14 mouse cellular contexts compared by ENCODE assay signal in the genomic region with DNA sequence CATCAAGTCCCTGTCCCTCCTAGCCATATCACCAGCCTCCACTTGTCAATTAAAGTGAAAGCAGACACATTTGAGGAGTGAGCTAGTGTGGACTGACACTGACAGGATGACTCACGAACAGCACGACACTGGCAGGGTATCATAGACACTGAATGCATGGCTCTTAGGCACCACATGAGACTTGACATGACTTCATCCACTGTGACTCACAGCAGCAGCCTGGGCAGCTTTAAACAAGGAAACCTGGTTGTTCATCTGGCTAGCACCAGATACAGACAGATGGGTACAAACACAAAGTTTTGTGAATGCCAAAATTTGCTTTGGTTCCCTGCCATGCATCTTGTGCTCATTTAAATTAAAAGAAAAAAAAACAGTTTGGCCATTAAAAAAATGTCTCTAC.
DNase-seq lines count a peak whose midpoint lies in the region; ATAC-seq and TF ChIP-seq lines count a peak whose summit lies in the region.
"Had no signal": no experiment of that assay in that cellular context is flagged by ENCODE, and none has a peak within 500 bp of the region (broad histone marks: within the 10 kb centered on the region; RNA-seq: fewer than 3 reads in every experiment).

No protein-coding gene starts in this region.

- TF ChIP-seq POLR2A in heart, adult 2 months (IDR thresholded peaks at IDR 0.05; ENCODE audit: insufficient read depth, low read depth, low read length), result no peak

- no peaks in the 10 kb centered on the region for H3K79me2 ChIP-seq in heart, adult 2 months (replicated peaks; ENCODE audit: control insufficient read depth, insufficient read depth, low read length)

- no peaks in the 10 kb centered on the region for H3K36me3 ChIP-seq in forebrain, embryonic 15.5 days
- H3K36me3 ChIP-seq in forebrain, embryonic 11.5 days (ENCODE audit: control insufficient read depth, insufficient read depth, low read length), result no peaks in the 10 kb centered on the region
- H3K36me3 ChIP-seq in liver, embryonic 12.5 days, result no peaks in the 10 kb centered on the region
- H3K36me3 ChIP-seq in heart, adult 2 months (ENCODE audit: control insufficient read depth, insufficient read depth, low read length), result no peaks in the 10 kb centered on the region
- H3K36me3 ChIP-seq: midbrain, embryonic 13.5 days had no signal

- TF ChIP-seq CTCF in Patski (IDR thresholded peaks at IDR 0.05), result no peak
- TF ChIP-seq CTCF in heart, adult 2 months (IDR thresholded peaks at IDR 0.05), result no peak

- ATAC-seq in forebrain, embryonic 15.5 days (replicated peaks), result peak; percentile 55
- ATAC-seq in forebrain, embryonic 11.5 days (replicated peaks; ENCODE audit: low FRiP score), result no peak
- ATAC-seq in Patski, result peak; percentile 67
- no peak for ATAC-seq in liver, embryonic 12.5 days
- ATAC-seq in monocyte, adult 5-6 weeks (replicated peaks; ENCODE audit: insufficient number of reproducible peaks, low FRiP score, low TSS enrichment, poor library complexity, severe bottlenecking), result no peak
- ATAC-seq: CD4-positive, CD25-positive, alpha-beta regulatory T cell, adult 4 months; liver, postnatal 0 days; midbrain, embryonic 13.5 days had no signal

- H3K4me1 ChIP-seq in forebrain, embryonic 15.5 days, result peaks cover 26% of the 10 kb centered on the region
- H3K4me1 ChIP-seq in forebrain, embryonic 11.5 days (replicated peaks; ENCODE audit: control insufficient read depth, insufficient read depth, low read length), result no peaks in the 10 kb centered on the region; the same call in 1 of the 2 replicates
- no peaks in the 10 kb centered on the region for H3K4me1 ChIP-seq in liver, embryonic 12.5 days
- H3K4me1 ChIP-seq in heart, adult 2 months (ENCODE audit: control insufficient read depth, insufficient read depth, low read length), result no peaks in the 10 kb centered on the region

- TF ChIP-seq EP300 in heart, adult 2 months (IDR thresholded peaks at IDR 0.05; ENCODE audit: insufficient read depth, low read depth, low read length), result no peak

- in situ Hi-C loops in Patski (cut with MboI; ENCODE audit: low pct_unique_long_range_greater_than_20kb), result no loop called here

- no peaks in the 10 kb centered on the region for H3K9me3 ChIP-seq in forebrain, embryonic 15.5 days
- no peaks in the 10 kb centered on the region for H3K9me3 ChIP-seq in forebrain, embryonic 11.5 days (ENCODE audit: control insufficient read depth, low read length)
- no peaks in the 10 kb centered on the region for H3K9me3 ChIP-seq in liver, embryonic 12.5 days (replicated peaks)

- 62% methylated on average over 2 of the region's 2 CpGs for WGBS in forebrain, embryonic 15.5 days
- WGBS in forebrain, embryonic 11.5 days, result 83% methylated on average over 2 of the region's 2 CpGs
- 53% methylated on average over 2 of the region's 2 CpGs for WGBS in liver, embryonic 12.5 days (ENCODE audit: insufficient replicate concordance)
- 54% methylated on average over 2 of the region's 2 CpGs for WGBS in heart, adult 2 months

- POLR2A ChIA-PET in Patski (lab: Charles Lee), result no interaction called here

- 0 out of 2 replicates have a peak overlapping the region, but pooled peaks have one; percentile 8 for H3K27ac ChIP-seq in forebrain, embryonic 15.5 days (replicated peaks)
- H3K27ac ChIP-seq in forebrain, embryonic 11.5 days (ENCODE audit: low read depth, low read length), result no peak overlapping the region
- no peak overlapping the region for H3K27ac ChIP-seq in liver, embryonic 12.5 days
- H3K27ac ChIP-seq in heart, adult 2 months, result no peak overlapping the region
- H3K27ac ChIP-seq: gastrocnemius, adult 2 months; midbrain, embryonic 13.5 days had no signal

- CTCF ChIA-PET in Patski (lab: Charles Lee), result no interaction called here

- intact Hi-C loops in heart, adult 2 months (cut with DNase I), result no loop called here

- no peak overlapping the region for H3K4me3 ChIP-seq in forebrain, embryonic 15.5 days
- H3K4me3 ChIP-seq in forebrain, embryonic 11.5 days (ENCODE audit: low read depth, low read length), result no peak overlapping the region
- H3K4me3 ChIP-seq in liver, embryonic 12.5 days, result no peak overlapping the region
- H3K4me3 ChIP-seq in heart, adult 2 months, result no peak overlapping the region
- H3K4me3 ChIP-seq: gastrocnemius, adult 2 months; midbrain, embryonic 13.5 days had no signal

- H3K4me2 ChIP-seq in forebrain, embryonic 15.5 days (replicated peaks), result no peak overlapping the region
- H3K4me2 ChIP-seq in forebrain, embryonic 11.5 days (ENCODE audit: low read depth, low read length, severe bottlenecking), result no peak overlapping the region
- no peak overlapping the region for H3K4me2 ChIP-seq in liver, embryonic 12.5 days
- H3K4me2 ChIP-seq: midbrain, embryonic 13.5 days had no signal

- no peak overlapping the region for H3K9ac ChIP-seq in forebrain, embryonic 15.5 days (replicated peaks)
- H3K9ac ChIP-seq in forebrain, embryonic 11.5 days (ENCODE audit: low read length), result no peak overlapping the region
- H3K9ac ChIP-seq in liver, embryonic 12.5 days, result no peak overlapping the region
- H3K9ac ChIP-seq in heart, adult 2 months (ENCODE audit: low read depth, low read length), result no peak overlapping the region
- H3K9ac ChIP-seq: liver, postnatal 0 days; midbrain, embryonic 13.5 days had no signal

- no peaks in the 10 kb centered on the region for H3K27me3 ChIP-seq in forebrain, embryonic 15.5 days
- no peaks in the 10 kb centered on the region for H3K27me3 ChIP-seq in forebrain, embryonic 11.5 days (ENCODE audit: control insufficient read depth, insufficient read depth, low read length)
- H3K27me3 ChIP-seq in Patski, result no peaks in the 10 kb centered on the region
- no peaks in the 10 kb centered on the region for H3K27me3 ChIP-seq in liver, embryonic 12.5 days (replicated peaks)
- no peaks in the 10 kb centered on the region for H3K27me3 ChIP-seq in heart, adult 2 months (ENCODE audit: control insufficient read depth, insufficient read depth, low read length)
- H3K27me3 ChIP-seq: midbrain, embryonic 13.5 days had no signal

- no peak for DNase-seq in forebrain, embryonic 11.5 days (ENCODE audit: low spot score)
- DNase-seq in Patski (ENCODE audit: low read depth, low spot score), result peak; percentile 27
- DNase-seq in cerebellum, postnatal 10 days, result peak; percentile 44 to 65
- DNase-seq in layer of hippocampus, postnatal 14 days (ENCODE audit: low spot score in 2 of 2), result peak; percentile 49 to 60
- DNase-seq in heart, adult 2 months, result no peak
- DNase-seq: gastrocnemius, adult 2 months; heart, postnatal 14 days; kidney, postnatal 36 days; liver, postnatal 0 days had no signal

Comparison
In these comparisons a context has a peak if more than half of its experiments do, and no peak if none do; other contexts are left out.
1. ATAC-seq: peak in forebrain, embryonic 15.5 days (single experiment) and Patski (single experiment); none in forebrain, embryonic 11.5 days (single experiment), liver, embryonic 12.5 days (single experiment) and monocyte, adult 5-6 weeks (single experiment).
2. DNase-seq: peak in Patski (single experiment), cerebellum, postnatal 10 days (2 of 2) and layer of hippocampus, postnatal 14 days (2 of 2); none in forebrain, embryonic 11.5 days (single experiment) and heart, adult 2 months (0 of 2).